Mouse (Mus musculus) erythroblast, embryonic 14.5 days (primary cell): ENCODE data around the gene Elf2.

ENCODE experiments used
- GATA1 ChIP-seq: IDR thresholded peaks from 2 replicates; pipeline ENCODE4 v1.6.1; 2012; ENCODE audit warnings: low read length, inconsistent platforms, mixed read lengths
- TAL1 ChIP-seq: IDR thresholded peaks from 3 replicates; pipeline ENCODE4 v1.6.1; 2012; ENCODE audit warnings: low read length, inconsistent platforms, mixed read lengths

DNA sequence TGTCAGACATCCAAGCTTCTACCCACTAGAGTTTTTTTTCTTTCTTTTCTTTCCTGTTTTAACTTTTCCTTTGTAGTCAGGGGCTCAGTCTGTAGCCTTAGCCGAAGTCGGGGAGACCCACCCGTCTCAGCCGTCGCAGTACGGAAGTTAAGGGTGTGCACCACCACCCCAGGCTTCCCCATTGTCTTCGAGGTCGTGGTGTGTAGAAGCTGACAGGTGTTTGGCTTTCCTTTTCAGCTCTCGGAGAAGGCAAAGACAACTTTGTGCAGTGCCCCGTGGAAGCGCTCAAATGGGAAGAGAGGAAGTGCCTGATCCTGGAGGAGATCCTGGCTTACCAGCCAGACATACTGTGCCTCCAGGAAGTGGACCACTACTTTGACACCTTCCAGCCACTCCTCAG, 91.0 kb downstream of the Elf2 start:
- TF ChIP-seq GATA1 = no peak
- TF ChIP-seq TAL1 = no peak
